Mouse (Mus musculus): Measurements from ENCODE around the gene Lmo4.

DNA sequence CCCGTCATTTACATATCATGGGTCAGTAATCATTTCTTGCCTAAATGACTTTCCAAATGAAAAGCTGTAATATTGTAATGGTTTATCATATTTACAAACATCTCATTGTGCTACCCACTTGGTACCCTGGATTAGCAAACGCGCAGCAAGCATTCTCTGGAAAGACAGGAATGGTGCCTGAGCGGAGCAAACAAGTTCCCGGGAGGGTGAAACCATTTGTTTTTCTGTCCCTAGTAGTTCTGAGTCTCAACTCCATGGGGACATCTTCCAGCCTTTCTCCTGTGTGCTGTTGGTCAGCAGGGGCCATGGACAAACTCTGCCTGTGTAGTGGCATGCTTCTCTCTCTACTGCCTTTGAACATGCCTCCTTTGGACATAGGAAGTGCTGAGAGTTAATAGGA, 64.2 kb downstream of the Lmo4 start:
- TF ChIP-seq MEF2A (IDR thresholded peaks at IDR 0.05; ENCODE audit: borderline replicate concordance, low read depth, low read length), result no peak
- no peak for TF ChIP-seq CTCF (conservative IDR thresholded peaks at IDR 0.05 in 1 of 2, IDR thresholded peaks at IDR 0.05 in 1 of 2; ENCODE audit: low read depth in 2 of 2, low read length in 2 of 2)
- no peak for TF ChIP-seq POLR2AphosphoS2 (IDR thresholded peaks at IDR 0.05; ENCODE audit: low read depth, low read length)
- TF ChIP-seq EP300 (IDR thresholded peaks at IDR 0.05; ENCODE audit: low read length), result no peak
- TF ChIP-seq POLR2A (IDR thresholded peaks at IDR 0.05; ENCODE audit: low read depth, low read length), result no peak
- no peak for TF ChIP-seq CHD1 (IDR thresholded peaks at IDR 0.05; ENCODE audit: low read depth, low read length)
- TF ChIP-seq USF2 (conservative IDR thresholded peaks at IDR 0.05; ENCODE audit: low read depth, low read length), result no peak
- no peak for TF ChIP-seq RAD21 (IDR thresholded peaks at IDR 0.05; ENCODE audit: low read depth, low read length)
- TF ChIP-seq USF1 (IDR thresholded peaks at IDR 0.05; ENCODE audit: low read depth, low read length), result no peak

All from CH12.LX (cell line).